Comparison of ENCODE assay signal across 8 mouse cellular contexts in genomic region chr6:35380721-35381466, GRCm38 (mm10). TPM values are rescaled to one million over a fixed set of nuclear protein-coding genes. Genes with fewer than 3 reads are reported as not detected.
DNase-seq lines count a peak whose midpoint lies in the region; ATAC-seq and TF ChIP-seq lines count a peak whose summit lies in the region.

No protein-coding gene starts in this region.

- H3K27ac ChIP-seq in heart, embryonic 13.5 days (replicated peaks), result no peak overlapping the region
- H3K27ac ChIP-seq in kidney, postnatal 0 days, result no peak overlapping the region
- no peak overlapping the region for H3K27ac ChIP-seq in lung, embryonic 16.5 days (ENCODE audit: low read length)

- H3K36me3 ChIP-seq in heart, embryonic 13.5 days, result no peaks in the 10 kb centered on the region
- no peaks in the 10 kb centered on the region for H3K36me3 ChIP-seq in kidney, postnatal 0 days (ENCODE audit: insufficient read depth, low read length)
- no peaks in the 10 kb centered on the region for H3K36me3 ChIP-seq in lung, embryonic 16.5 days (ENCODE audit: control insufficient read depth, insufficient read depth, low read length)

- H3K9ac ChIP-seq in heart, embryonic 13.5 days, result peak overlapping the region; percentile 74
- no peak overlapping the region for H3K9ac ChIP-seq in kidney, postnatal 0 days (ENCODE audit: low read depth, low read length)
- peak overlapping the region; percentile 43; the same call in 1 of the 2 replicates for H3K9ac ChIP-seq in lung, embryonic 16.5 days (ENCODE audit: low read length)

- no peaks in the 10 kb centered on the region for H3K9me3 ChIP-seq in heart, embryonic 13.5 days
- H3K9me3 ChIP-seq in kidney, postnatal 0 days (replicated peaks; ENCODE audit: low read length), result no peaks in the 10 kb centered on the region
- H3K9me3 ChIP-seq in lung, embryonic 16.5 days (ENCODE audit: control insufficient read depth, low read length), result no peaks in the 10 kb centered on the region

- ATAC-seq in heart, embryonic 13.5 days (ENCODE audit: extremely low read depth, insufficient number of reproducible peaks, low FRiP score, low TSS enrichment), result no peak
- peak; percentile 81 for ATAC-seq in kidney, postnatal 0 days (replicated peaks; ENCODE audit: low FRiP score, low read depth)
- peak; percentile 65; the same call in 1 of the 2 replicates for ATAC-seq in lung, embryonic 16.5 days (ENCODE audit: low read depth)

- peak; percentile 88 for TF ChIP-seq CTCF in kidney, postnatal 0 days (IDR thresholded peaks at IDR 0.05; ENCODE audit: low read depth)

- 20% methylated on average over 11 of the region's 11 CpGs for WGBS in heart, embryonic 13.5 days
- 16% methylated on average over 11 of the region's 11 CpGs for WGBS in kidney, postnatal 0 days
- 23% methylated on average over 11 of the region's 11 CpGs for WGBS in lung, embryonic 16.5 days

- peak overlapping the region; percentile 46 for H3K4me3 ChIP-seq in heart, embryonic 13.5 days
- peak overlapping the region; percentile 14 for H3K4me3 ChIP-seq in kidney, postnatal 0 days (replicated peaks; ENCODE audit: low read depth, low read length)
- peak overlapping the region; percentile 37 for H3K4me3 ChIP-seq in lung, embryonic 16.5 days (ENCODE audit: low read length)

- H3K4me2 ChIP-seq in heart, embryonic 13.5 days, result peak overlapping the region; percentile 66
- peak overlapping the region; percentile 52 for H3K4me2 ChIP-seq in kidney, postnatal 0 days (ENCODE audit: low read length)
- H3K4me2 ChIP-seq in lung, embryonic 16.5 days (ENCODE audit: low read depth, low read length), result peak overlapping the region; percentile 55

- peaks cover 11% of the 10 kb centered on the region; the same call in 1 of the 2 replicates for H3K4me1 ChIP-seq in heart, embryonic 13.5 days
- no peaks in the 10 kb centered on the region for H3K4me1 ChIP-seq in kidney, postnatal 0 days (replicated peaks; ENCODE audit: insufficient read depth, low read length)
- peaks cover 5% of the 10 kb centered on the region for H3K4me1 ChIP-seq in lung, embryonic 16.5 days (replicated peaks; ENCODE audit: control insufficient read depth, insufficient read depth, low read length)

- H3K27me3 ChIP-seq in heart, embryonic 13.5 days (replicated peaks), result no peaks in the 10 kb centered on the region
- no peaks in the 10 kb centered on the region for H3K27me3 ChIP-seq in kidney, postnatal 0 days (ENCODE audit: insufficient read depth, low read length)
- H3K27me3 ChIP-seq in lung, embryonic 16.5 days (ENCODE audit: control insufficient read depth, insufficient read depth, low read depth, low read length), result no peaks in the 10 kb centered on the region

- DNase-seq in right cerebral cortex, postnatal 10 days (ENCODE audit: low spot score in 2 of 2), result peak; percentile 60 to 61
- no peak for DNase-seq in right cerebral cortex, postnatal 14 days
- DNase-seq in cerebellum, postnatal 36 days, result peak; percentile 32 to 47
- DNase-seq in kidney, postnatal 0 days (ENCODE audit: low spot score), result peak; percentile 96
- peak; percentile 14 for DNase-seq in right cerebral cortex, postnatal 25 days
- DNase-seq in urinary bladder, postnatal 10 days (ENCODE audit: low spot score), result no peak

RNA-seq across cellular contexts. Expression of gene Fam180a, which starts 55.0 kb away (rescaled TPM):
- 0.29 and 0.65 TPM in 2 replicates for polyA plus RNA-seq in heart, embryonic 13.5 days (2015; fragmentation: Nextera tagmentation; extraction: Ambion mirVana)
- polyA plus RNA-seq in kidney, postnatal 0 days (2015; fragmentation: Nextera tagmentation; extraction: Ambion mirVana), result 0.11 and 0.18 TPM in 2 replicates
- 1.6 and 2.3 TPM in 2 replicates for polyA plus RNA-seq in lung, embryonic 16.5 days (2015; fragmentation: Nextera tagmentation; extraction: Ambion mirVana)

Comparison
In these comparisons a context has a peak if more than half of its experiments do, and no peak if none do; other contexts are left out.
1. DNase-seq: peak in right cerebral cortex, postnatal 10 days (2 of 2), cerebellum, postnatal 36 days (2 of 2), kidney, postnatal 0 days (single experiment) and right cerebral cortex, postnatal 25 days (single experiment); none in right cerebral cortex, postnatal 14 days (single experiment) and urinary bladder, postnatal 10 days (single experiment).
2. Peak in every context shown above with its lines, with median percentiles within 50 percentile points of each other: H3K4me2 ChIP-seq and H3K4me3 ChIP-seq.